16 mouse cellular contexts compared by ENCODE assay signal in the genomic region with DNA sequence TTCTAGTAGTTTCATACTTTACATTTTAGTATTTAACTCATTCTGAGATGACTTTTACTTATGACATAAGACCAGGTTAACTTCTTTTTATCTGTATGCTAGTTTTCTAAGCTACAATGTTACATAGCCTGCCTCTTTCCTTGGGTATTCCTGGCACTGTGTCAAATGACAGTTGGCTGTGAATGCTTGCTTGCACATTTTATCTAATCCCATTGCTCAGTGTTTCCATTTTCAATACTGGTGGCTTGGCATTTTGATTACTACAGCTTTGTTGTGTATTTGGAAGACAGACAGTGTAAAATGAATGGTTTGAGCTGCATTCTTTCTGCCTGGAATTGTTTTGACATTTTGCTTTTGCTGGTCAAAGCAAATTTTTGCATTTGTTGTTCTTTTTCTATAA.
"Had no signal": no experiment of that assay in that cellular context is flagged by ENCODE, and none has a peak within 500 bp of the region (broad histone marks: within the 10 kb centered on the region; RNA-seq: fewer than 3 reads in every experiment).

No protein-coding gene starts in this region.

- H3K27me3 ChIP-seq: liver, embryonic 15.5 days; neural tube, embryonic 15.5 days had no signal

- H3K4me2 ChIP-seq: liver, embryonic 11.5 days; liver, embryonic 15.5 days; midbrain, embryonic 11.5 days; neural tube, embryonic 15.5 days had no signal

- H3K9ac ChIP-seq: liver, embryonic 15.5 days; neural tube, embryonic 15.5 days had no signal

- H3K27ac ChIP-seq: layer of hippocampus, adult 2 months; limb, embryonic 10.5 days; liver, embryonic 15.5 days; neural tube, embryonic 15.5 days had no signal

- H3K36me3 ChIP-seq: limb, embryonic 10.5 days; liver, embryonic 15.5 days; neural tube, embryonic 15.5 days had no signal

- H3K4me3 ChIP-seq: layer of hippocampus, adult 2 months; limb, embryonic 10.5 days; liver, embryonic 15.5 days; myocyte; neural tube, embryonic 15.5 days had no signal

- DNase-seq: kidney, postnatal 10 days; kidney, postnatal 4 days; lung, adult 2 months; lung, postnatal 4 days; right cerebral cortex, adult 18-20 months; right cerebral cortex, postnatal 25 days; thymus, adult 18-20 months; thymus, postnatal 14 days had no signal

- ATAC-seq: lung, postnatal 0 days had no signal

- H3K4me1 ChIP-seq: limb, embryonic 10.5 days; liver, embryonic 15.5 days; neural tube, embryonic 15.5 days had no signal

- H3K9me3 ChIP-seq: limb, embryonic 10.5 days; liver, embryonic 15.5 days; neural tube, embryonic 15.5 days had no signal
